Mouse (Mus musculus): ENCODE measurements around the gene Tmem56.

DNA sequence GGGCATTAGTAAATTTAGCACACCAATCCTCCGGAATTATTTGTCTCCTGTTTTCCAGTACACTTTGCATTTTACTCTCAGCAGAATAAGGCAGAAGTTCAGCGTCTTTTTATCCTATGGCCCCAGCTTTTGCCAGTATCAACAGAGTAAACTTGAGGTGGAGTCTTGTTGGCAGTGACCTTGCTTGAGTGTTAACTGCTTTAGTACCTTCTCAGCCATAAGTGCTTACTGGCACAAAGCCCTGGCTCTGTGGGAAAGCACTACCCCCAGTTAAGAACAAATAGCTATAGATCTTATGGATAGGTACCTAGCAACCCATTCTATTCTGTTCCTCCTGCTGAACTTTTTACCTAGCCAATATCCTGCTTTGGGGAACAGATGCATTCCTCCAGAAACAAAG is 93.7 kb downstream of the Tmem56 start:
- TF ChIP-seq GATA1 (IDR thresholded peaks at IDR 0.05; ENCODE audit: low read length) (no peak), TAL1 (IDR thresholded peaks at IDR 0.05; ENCODE audit: low read length) (no peak)
